Mouse (Mus musculus) spleen, adult 2 months (tissue): ENCODE data around the gene Tecpr2. TPM values are rescaled to one million over a fixed set of nuclear protein-coding genes. Genes with fewer than 3 reads are reported as not detected.

ENCODE experiments used
- DNase-seq, 2 experiments: peaks; one replicate each; pipeline versions ENCODE4 v3.0.0 to v3.0.0-alpha.2; 2012 to 2021; ENCODE audit warnings: low spot score in 2 of 2, low read depth in 1 of 2
- H3K27ac ChIP-seq: fragments of 200-500 bp; 2 replicates; pipeline ENCODE4 v1.5.1; 2012; ENCODE audit warnings: low read length, inconsistent platforms; ENCODE audit not compliant: insufficient read depth
- H3K27me3 ChIP-seq: fragments of 200-500 bp; 2 replicates; pipeline ENCODE4 v1.6.1; 2012; ENCODE audit warnings: mild to moderate bottlenecking, moderate library complexity, low read length, inconsistent platforms; ENCODE audit not compliant: control insufficient read depth, insufficient read depth
- H3K36me3 ChIP-seq: fragments of 200-500 bp; 2 replicates; pipeline ENCODE4 v1.6.1; 2012; ENCODE audit warnings: mild to moderate bottlenecking, low read length, inconsistent platforms; ENCODE audit not compliant: control insufficient read depth, insufficient read depth
- H3K4me1 ChIP-seq: fragments of 200-500 bp; 2 replicates; pipeline ENCODE4 v1.6.1; 2011; ENCODE audit warnings: inconsistent platforms; ENCODE audit not compliant: control insufficient read depth, insufficient read depth, insufficient read length
- H3K4me3 ChIP-seq: fragments of 200-500 bp; 2 replicates; pipeline ENCODE4 v1.5.1; 2011; ENCODE audit warnings: mild to moderate bottlenecking, inconsistent platforms; ENCODE audit not compliant: insufficient read depth, insufficient read length; ENCODE audit errors: extremely low read depth
- CTCF ChIP-seq: fragments of 200-500 bp; IDR thresholded peaks from 2 replicates; pipeline ENCODE4 v1.5.1; 2011; ENCODE audit warnings: mild to moderate bottlenecking, inconsistent platforms; ENCODE audit not compliant: insufficient read depth, insufficient read length, insufficient replicate concordance; ENCODE audit errors: extremely low read depth
- POLR2A ChIP-seq: fragments of 200-500 bp; IDR thresholded peaks from 2 replicates; pipeline ENCODE4 v1.6.1; 2011; ENCODE audit warnings: low read depth, low read length, inconsistent platforms
- WGBS: fragments of 180-500 bp; shearing (Covaris S2); methylation state at CpG from one replicate; pipeline ENCODE4 v1.1.7; 2018; 5-methylcytosine and 5-hydroxymethylcytosine counted together
- polyA plus RNA-seq: library from polyadenylated mRNA; depleted of rRNA; stranded (reverse); fragments of >200 nt; gene quantifications from 2 replicates; pipeline ENCODE4 v1.2.3, GENCODE M21; 2012

The Tecpr2 gene
- polyA plus RNA-seq, 1 experiment, result 4.0 TPM

GRCm38 (mm10) chr12:110953443-110953842 lies 64.4 kb downstream of the Tecpr2 start:
- Histone ChIP-seq H3K36me3 (no peaks in the 10 kb centered on the region), H3K27ac (no peak overlapping the region), H3K4me1 (peaks cover 4% of the 10 kb centered on the region; the same call in 1 of the 2 replicates), H3K4me3 (no peak overlapping the region), H3K27me3 (no peaks in the 10 kb centered on the region)
- no peak for DNase-seq
- no peak for TF ChIP-seq CTCF
- no peak for TF ChIP-seq POLR2A
- 91% methylated on average over 3 of the region's 3 CpGs for WGBS

GRCm38 (mm10) chr12:110953900-110954299 lies 64.8 kb downstream of the Tecpr2 start:
- no peak overlapping the region for H3K27ac ChIP-seq
- DNase-seq, result no peak

GRCm38 (mm10) chr12:110954351-110954991 lies 65.4 kb downstream of the Tecpr2 start:
- Histone ChIP-seq H3K4me1 (no peaks in the 10 kb centered on the region; the same call in 1 of the 2 replicates), H3K27me3 (no peaks in the 10 kb centered on the region), H3K27ac (no peak overlapping the region), H3K4me3 (no peak overlapping the region), H3K36me3 (no peaks in the 10 kb centered on the region; the same call in 1 of the 2 replicates)
- no peak for TF ChIP-seq POLR2A
- no peak for TF ChIP-seq CTCF
- 96% methylated on average over 4 of the region's 4 CpGs for WGBS
- no peak for DNase-seq

More at GRCm38 (mm10) chr12:110953900-110954299, 64.8 kb downstream of the Tecpr2 start:
- H3K27me3 ChIP-seq, result no peaks in the 10 kb centered on the region
- TF ChIP-seq CTCF, result no peak
- no peak for TF ChIP-seq POLR2A
- 79% methylated on average over 2 of the region's 2 CpGs for WGBS
- H3K4me3 ChIP-seq, result no peak overlapping the region
- H3K4me1 ChIP-seq, result peaks cover under 1% of the 10 kb centered on the region; the same call in 1 of the 2 replicates
- no peaks in the 10 kb centered on the region for H3K36me3 ChIP-seq

- Histone ChIP-seq H3K27me3 (no peaks in the 10 kb centered on the region), H3K27ac (no peak overlapping the region), H3K4me1 (no peaks in the 10 kb centered on the region; the same call in 1 of the 2 replicates), H3K36me3 (no peaks in the 10 kb centered on the region; the same call in 1 of the 2 replicates), H3K4me3 (no peak overlapping the region)
- WGBS, result 82% methylated on average over 2 of the region's 2 CpGs
- DNase-seq, result no peak
- TF ChIP-seq POLR2A (no peak), CTCF (no peak)
Measured at GRCm38 (mm10) chr12:110961973-110962372, 72.9 kb downstream of the Tecpr2 start.

- Histone ChIP-seq H3K36me3 (0 out of 2 replicates have a peak, but pooled peaks cover 1% of the 10 kb centered on the region), H3K4me1 (no peaks in the 10 kb centered on the region), H3K27me3 (no peaks in the 10 kb centered on the region), H3K27ac (no peak overlapping the region), H3K4me3 (no peak overlapping the region)
- TF ChIP-seq CTCF (no peak), POLR2A (no peak)
- WGBS, result 70% methylated on average over 3 of the region's 3 CpGs
- DNase-seq, result no peak
Measured at GRCm38 (mm10) chr12:110965500-110965899, 76.4 kb downstream of the Tecpr2 start.

GRCm38 (mm10) chr12:110966079-110966478 lies 77.0 kb downstream of the Tecpr2 start:
- TF ChIP-seq CTCF (no peak), POLR2A (no peak)
- H3K27ac ChIP-seq, result no peak overlapping the region
- H3K4me3 ChIP-seq, result no peak overlapping the region
- H3K4me1 ChIP-seq, result no peaks in the 10 kb centered on the region
- WGBS, result 95% methylated on average over 4 of the region's 4 CpGs
- DNase-seq, result no peak
- no peaks in the 10 kb centered on the region for H3K27me3 ChIP-seq
- H3K36me3 ChIP-seq, result 0 out of 2 replicates have a peak, but pooled peaks cover 1% of the 10 kb centered on the region

- 0 out of 2 replicates have a peak, but pooled peaks cover 1% of the 10 kb centered on the region for H3K36me3 ChIP-seq
- no peak for TF ChIP-seq CTCF
- no peak for TF ChIP-seq POLR2A
- no peak overlapping the region for H3K27ac ChIP-seq
Measured at GRCm38 (mm10) chr12:110967146-110967545, 78.1 kb downstream of the Tecpr2 start.

GRCm38 (mm10) chr12:110970408-110970807 lies 81.3 kb downstream of the Tecpr2 start:
- no peak for DNase-seq
- no peak for TF ChIP-seq POLR2A
- TF ChIP-seq CTCF, result no peak
- Histone ChIP-seq H3K27ac (no peak overlapping the region), H3K4me1 (no peaks in the 10 kb centered on the region), H3K27me3 (no peaks in the 10 kb centered on the region), H3K36me3 (peaks cover 3% of the 10 kb centered on the region; the same call in 1 of the 2 replicates), H3K4me3 (no peak overlapping the region)
- WGBS, result 95% methylated on average over 5 of the region's 5 CpGs

More at GRCm38 (mm10) chr12:110967146-110967545, 78.1 kb downstream of the Tecpr2 start:
- H3K4me1 ChIP-seq, result no peaks in the 10 kb centered on the region
- 85% methylated on average over 2 of the region's 2 CpGs for WGBS
- no peak overlapping the region for H3K4me3 ChIP-seq
- DNase-seq, result no peak
- H3K27me3 ChIP-seq, result no peaks in the 10 kb centered on the region
